Mouse (Mus musculus): ENCODE measurements around the gene Zfp69.

Gene Zfp69

GRCm38 (mm10) chr4:120951428-120951973 lies at the start of gene Zfp69:
Gene Zfp69 (minus strand): TSS chr4:120951699.
- DNase-seq, result peak; percentile 93

- no peak for DNase-seq
These were observed 49.5 kb upstream of the Zfp69 start for GRCm38 (mm10) chr4:121001042-121001441.

GRCm38 (mm10) chr4:120995911-120996310 lies 44.4 kb upstream of the Zfp69 start:
- DNase-seq, result peak; percentile 48

GRCm38 (mm10) chr4:120993025-120993424 lies 41.5 kb upstream of the Zfp69 start:
- no peak for DNase-seq

- no peak for DNase-seq
These were observed 40.8 kb upstream of the Zfp69 start for GRCm38 (mm10) chr4:120992284-120992683.

- DNase-seq, result no peak
These were observed 35.8 kb upstream of the Zfp69 start for GRCm38 (mm10) chr4:120987319-120987718.

- DNase-seq, result peak; percentile 46
These were observed 34.9 kb upstream of the Zfp69 start for GRCm38 (mm10) chr4:120986446-120986845.

- no peak for DNase-seq
These were observed 26.7 kb upstream of the Zfp69 start for GRCm38 (mm10) chr4:120978221-120978620.

GRCm38 (mm10) chr4:120975428-120975734 lies 23.9 kb upstream of the Zfp69 start:
- peak; percentile 22 for DNase-seq

- peak; percentile 28 for DNase-seq
These were observed 23.4 kb upstream of the Zfp69 start for GRCm38 (mm10) chr4:120974711-120975427.

GRCm38 (mm10) chr4:120971842-120972241 lies 20.3 kb upstream of the Zfp69 start:
- DNase-seq, result no peak

GRCm38 (mm10) chr4:120969382-120970146 lies 18.1 kb upstream of the Zfp69 start:
- peak; percentile 57 for DNase-seq

GRCm38 (mm10) chr4:120968486-120968885 lies 17.0 kb upstream of the Zfp69 start:
- no peak for DNase-seq

GRCm38 (mm10) chr4:120955586-120955985 lies 4.1 kb upstream of the Zfp69 start:
- DNase-seq, result no peak

GRCm38 (mm10) chr4:120953667-120954066 lies 2.2 kb upstream of the Zfp69 start:
- no peak for DNase-seq

- no peak for DNase-seq
These were observed 1.5 kb upstream of the Zfp69 start for GRCm38 (mm10) chr4:120953038-120953437.

- DNase-seq, result peak; percentile 21
These were observed 664 bp upstream of the Zfp69 start for GRCm38 (mm10) chr4:120952163-120952562.

GRCm38 (mm10) chr4:120950763-120951427 lies 604 bp downstream of the Zfp69 start:
- DNase-seq, result no peak

- peak; percentile 74 for DNase-seq
These were observed 2.6 kb downstream of the Zfp69 start for GRCm38 (mm10) chr4:120948938-120949337.

GRCm38 (mm10) chr4:120935006-120935405 lies 16.5 kb downstream of the Zfp69 start:
- no peak for DNase-seq

- DNase-seq, result no peak
These were observed 20.8 kb downstream of the Zfp69 start for GRCm38 (mm10) chr4:120930736-120931135.

- peak; percentile 54 for DNase-seq
These were observed 22.8 kb downstream of the Zfp69 start for GRCm38 (mm10) chr4:120928686-120929085.

- DNase-seq, result peak; percentile 70
These were observed 26.1 kb downstream of the Zfp69 start for GRCm38 (mm10) chr4:120925386-120925785.

Measured in lung, postnatal 10 days (tissue).